Mouse (Mus musculus): ENCODE results near the gene Sdk1.

Gene Sdk1

DNA sequence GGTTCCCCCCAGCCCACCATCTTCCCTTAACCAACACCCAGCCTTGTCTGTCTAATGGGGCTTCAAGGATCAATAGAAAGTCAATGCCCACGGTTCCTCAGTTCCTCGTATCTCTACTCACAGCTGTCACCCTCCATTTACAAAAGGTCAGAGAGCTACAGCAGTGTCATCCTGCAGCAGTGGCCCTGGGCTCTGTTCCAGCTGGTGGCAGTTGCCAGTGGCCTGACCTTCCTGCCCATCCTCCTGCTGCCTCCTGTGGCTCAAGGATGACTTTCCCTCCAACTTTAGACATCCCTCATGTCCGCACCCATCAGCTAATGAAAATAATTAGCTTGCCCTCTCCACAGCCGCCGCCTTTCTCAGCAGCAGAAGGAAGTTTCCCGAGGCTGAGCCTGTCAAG lies 759.8 kb downstream of the Sdk1 start:
- in situ Hi-C loops (cut with MboI; ENCODE audit: low pct_unique_long_range_greater_than_20kb in 1 of 2, low sequenced_read_pairs in 2 of 2, unreplicated experiment in 1 of 2) = no loop called here

- in situ Hi-C loops (cut with MboI; ENCODE audit: low pct_unique_long_range_greater_than_20kb in 1 of 2, low sequenced_read_pairs in 2 of 2, unreplicated experiment in 1 of 2) = no loop called here
Observed at GRCm38 (mm10) chr5:142001973-142002372, 760.7 kb downstream of the Sdk1 start.

- in situ Hi-C loops (cut with MboI; ENCODE audit: low pct_unique_long_range_greater_than_20kb in 1 of 2, low sequenced_read_pairs in 2 of 2, unreplicated experiment in 1 of 2) = no loop called here
Observed at GRCm38 (mm10) chr5:142010189-142010588, 768.9 kb downstream of the Sdk1 start.

DNA sequence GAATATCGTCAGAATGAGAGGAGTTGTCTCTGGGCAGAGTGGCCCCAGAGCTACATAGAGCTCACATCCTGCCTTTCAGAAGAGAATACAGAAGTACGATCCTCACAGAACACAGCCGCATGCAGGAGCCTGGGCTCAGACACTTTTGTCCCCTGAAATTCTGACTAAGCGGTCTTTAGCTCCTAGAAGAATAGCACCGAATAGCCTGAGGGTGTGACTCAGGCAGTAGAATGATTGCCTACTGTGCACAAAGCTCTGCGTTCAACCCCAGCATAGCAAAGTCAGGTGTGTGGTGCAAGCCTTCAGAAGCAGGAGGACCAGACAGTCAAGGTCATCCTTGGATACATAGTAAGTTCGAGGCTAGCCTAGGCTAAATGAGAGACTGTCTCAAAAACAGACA lies 775.7 kb downstream of the Sdk1 start:
- in situ Hi-C loops (cut with MboI; ENCODE audit: low pct_unique_long_range_greater_than_20kb in 1 of 2, low sequenced_read_pairs in 2 of 2, unreplicated experiment in 1 of 2) = no loop called here

DNA sequence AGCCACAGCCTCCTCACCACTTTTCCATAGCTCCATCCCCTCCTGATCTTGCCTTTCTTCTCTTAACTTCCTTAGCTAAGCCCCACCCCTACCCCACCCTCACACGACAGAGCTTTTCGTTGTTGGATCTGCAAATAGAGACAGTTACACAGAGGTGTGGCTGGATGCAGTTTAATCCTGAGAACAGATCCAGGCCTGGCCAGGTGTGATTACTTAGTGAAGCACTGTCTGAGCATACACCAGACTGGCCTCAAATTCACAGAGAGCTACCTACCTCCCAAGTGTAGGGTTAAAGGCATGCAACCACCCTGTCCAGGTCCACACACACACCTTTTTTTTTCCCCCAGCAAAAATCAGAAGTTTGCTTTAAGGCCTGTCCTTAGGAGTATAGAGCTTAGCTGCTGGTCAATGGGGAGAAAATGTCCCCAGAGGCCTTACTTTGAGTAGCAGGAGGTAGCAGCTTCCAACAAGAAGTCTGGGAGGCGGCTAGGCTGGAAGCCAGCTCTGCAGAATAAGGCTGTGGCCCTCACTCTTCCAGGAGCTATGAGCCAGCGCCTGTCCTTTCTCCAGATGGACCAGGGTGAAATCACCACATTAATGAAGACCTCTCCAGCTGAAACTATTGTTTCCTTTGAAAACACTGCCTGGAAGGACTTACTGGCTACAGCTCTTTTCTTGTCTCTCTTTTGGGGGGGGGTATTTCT lies 781.7 kb downstream of the Sdk1 start:
- in situ Hi-C loops (cut with MboI; ENCODE audit: low pct_unique_long_range_greater_than_20kb in 1 of 2, low sequenced_read_pairs in 2 of 2, unreplicated experiment in 1 of 2) = no loop called here

DNA sequence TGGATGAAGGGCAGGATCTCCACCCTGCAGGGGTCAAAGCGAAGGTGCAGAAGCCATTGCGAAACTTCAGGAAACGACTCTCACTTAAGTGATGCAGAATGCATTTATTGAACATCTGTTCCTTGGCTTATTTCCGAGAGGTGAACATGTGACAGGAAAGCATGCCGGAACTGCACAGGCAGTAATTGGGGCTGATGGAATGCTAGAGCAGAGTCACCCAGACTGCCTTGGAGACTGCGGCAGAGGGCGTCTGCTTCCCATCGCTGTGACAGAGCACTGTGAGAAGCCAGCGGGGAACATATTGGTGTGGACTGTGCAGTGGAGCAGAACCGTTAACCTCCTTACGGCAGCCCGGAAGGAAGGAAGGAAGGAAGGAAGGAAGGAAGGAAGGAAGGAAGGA lies 783.2 kb downstream of the Sdk1 start:
- in situ Hi-C loops (cut with MboI; ENCODE audit: low pct_unique_long_range_greater_than_20kb in 1 of 2, low sequenced_read_pairs in 2 of 2, unreplicated experiment in 1 of 2) = no loop called here

- in situ Hi-C loops (cut with MboI; ENCODE audit: low pct_unique_long_range_greater_than_20kb in 1 of 2, low sequenced_read_pairs in 2 of 2, unreplicated experiment in 1 of 2) = no loop called here
Observed at GRCm38 (mm10) chr5:142036536-142036935, 795.2 kb downstream of the Sdk1 start.

DNA sequence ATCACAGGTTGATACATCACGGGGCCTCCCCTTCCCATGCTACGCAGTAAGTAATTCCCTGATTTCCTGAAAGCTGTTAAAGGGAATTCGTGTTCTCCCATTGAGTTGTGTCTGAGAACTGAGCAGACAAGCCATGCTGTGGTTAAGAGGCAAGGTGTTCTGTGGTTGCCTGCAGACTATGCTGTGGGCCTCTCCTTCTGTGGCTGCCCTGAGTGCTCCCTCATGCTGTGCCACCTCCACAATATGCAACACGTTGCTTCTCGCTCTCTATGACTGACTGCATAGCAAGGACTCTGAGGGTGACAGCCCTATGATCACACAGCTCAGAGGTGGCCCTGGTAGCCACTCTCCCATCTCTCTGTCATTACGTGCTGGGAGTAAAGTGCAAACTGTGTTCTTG lies 797.9 kb downstream of the Sdk1 start:
- in situ Hi-C loops (cut with MboI; ENCODE audit: low pct_unique_long_range_greater_than_20kb in 1 of 2, low sequenced_read_pairs in 2 of 2, unreplicated experiment in 1 of 2) = no loop called here

GRCm38 (mm10) chr5:142039891-142040530 lies 798.7 kb downstream of the Sdk1 start:
- in situ Hi-C loops (cut with MboI; ENCODE audit: low pct_unique_long_range_greater_than_20kb in 1 of 2, low sequenced_read_pairs in 2 of 2, unreplicated experiment in 1 of 2) = no loop called here

DNA sequence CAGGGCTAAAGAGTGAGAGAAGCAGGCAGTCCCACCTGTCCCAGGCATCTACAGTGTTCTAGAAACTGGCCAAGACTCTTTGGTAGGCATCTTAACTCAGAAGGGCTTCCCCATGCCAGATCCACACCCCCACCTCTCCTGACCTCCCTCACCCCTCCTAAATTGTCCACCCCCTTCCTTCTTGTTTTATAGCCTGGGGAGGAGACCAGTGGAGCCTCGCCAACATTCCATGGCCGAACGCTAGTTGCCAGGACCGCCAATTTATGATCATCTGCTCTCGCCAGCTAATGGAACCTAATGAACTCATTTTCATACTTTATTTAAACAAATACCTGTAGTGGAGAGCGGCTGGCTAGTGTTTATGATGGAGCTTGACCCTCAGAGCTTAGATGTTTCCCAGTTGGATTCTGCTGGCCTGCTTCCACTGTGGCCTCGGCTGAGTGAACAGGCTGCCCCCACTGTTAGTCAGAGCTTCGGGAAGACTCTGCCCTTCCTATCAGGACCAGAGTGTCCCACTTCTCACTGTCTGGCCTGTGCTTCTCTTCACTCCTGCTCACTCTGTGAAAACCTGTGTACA lies 800.0 kb downstream of the Sdk1 start:
- in situ Hi-C loops (cut with MboI; ENCODE audit: low pct_unique_long_range_greater_than_20kb in 1 of 2, low sequenced_read_pairs in 2 of 2, unreplicated experiment in 1 of 2) = no loop called here

DNA sequence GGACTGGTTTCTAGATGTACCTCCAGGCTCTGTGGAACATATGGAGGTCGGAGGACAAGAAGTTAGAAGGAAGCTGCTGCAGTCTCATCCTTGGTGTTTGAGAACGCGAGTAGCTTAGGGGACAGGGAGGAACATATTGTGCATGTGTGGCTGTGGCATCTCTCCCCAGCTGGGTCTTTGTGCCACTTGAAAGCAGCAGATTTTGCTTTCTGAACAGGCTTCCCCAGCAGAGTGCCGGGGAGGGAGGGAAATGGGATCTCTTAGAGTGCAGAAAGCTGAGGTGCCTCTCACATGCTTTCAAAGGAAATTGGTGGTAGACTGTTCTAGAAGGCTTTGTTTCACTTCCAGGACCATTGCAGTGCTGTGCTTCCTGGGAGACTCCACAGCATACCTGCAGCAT lies 820.5 kb downstream of the Sdk1 start:
- in situ Hi-C loops (cut with MboI; ENCODE audit: low pct_unique_long_range_greater_than_20kb in 1 of 2, low sequenced_read_pairs in 2 of 2, unreplicated experiment in 1 of 2) = no loop called here

- in situ Hi-C loops (cut with MboI; ENCODE audit: low pct_unique_long_range_greater_than_20kb in 1 of 2, low sequenced_read_pairs in 2 of 2, unreplicated experiment in 1 of 2) = no loop called here
Observed at GRCm38 (mm10) chr5:142071322-142071721, 830.0 kb downstream of the Sdk1 start.

GRCm38 (mm10) chr5:142073901-142074300 lies 832.6 kb downstream of the Sdk1 start:
- in situ Hi-C loops (cut with MboI; ENCODE audit: low pct_unique_long_range_greater_than_20kb in 1 of 2, low sequenced_read_pairs in 2 of 2, unreplicated experiment in 1 of 2) = no loop called here

GRCm38 (mm10) chr5:142074561-142075500 lies 833.5 kb downstream of the Sdk1 start:
- in situ Hi-C loops (cut with MboI; ENCODE audit: low pct_unique_long_range_greater_than_20kb in 1 of 2, low sequenced_read_pairs in 2 of 2, unreplicated experiment in 1 of 2) = no loop called here

- in situ Hi-C loops (cut with MboI; ENCODE audit: low pct_unique_long_range_greater_than_20kb in 1 of 2, low sequenced_read_pairs in 2 of 2, unreplicated experiment in 1 of 2) = loop anchor here in 1 of 2 experiments (5.0 kb wide), 1 partner anchor 237 kb away; no protein-coding TSS in a partner anchor
Observed at GRCm38 (mm10) chr5:142080661-142081060, 839.4 kb downstream of the Sdk1 start.

DNA sequence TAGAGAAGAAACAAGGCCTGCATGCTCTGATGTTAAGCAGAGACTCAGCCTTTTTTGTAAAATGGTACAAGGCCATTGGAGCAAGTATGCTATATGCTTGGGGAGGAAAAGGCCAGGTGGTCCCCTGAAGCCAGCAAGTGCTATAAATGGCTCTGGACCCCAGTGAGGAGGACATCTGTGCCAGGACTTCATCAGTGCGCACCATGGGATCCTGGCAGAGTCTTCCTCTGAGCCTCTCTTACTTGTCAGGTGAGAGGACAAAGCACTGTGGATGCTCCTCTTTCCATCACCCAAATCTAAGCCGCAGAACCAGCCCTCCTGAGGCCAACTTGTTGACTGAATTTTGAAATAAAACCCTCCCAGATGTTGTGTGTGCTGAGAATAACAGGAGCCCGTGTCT lies 839.8 kb downstream of the Sdk1 start:
- in situ Hi-C loops (cut with MboI; ENCODE audit: low pct_unique_long_range_greater_than_20kb in 1 of 2, low sequenced_read_pairs in 2 of 2, unreplicated experiment in 1 of 2) = loop anchor here in 1 of 2 experiments (5.0 kb wide), 1 partner anchor 236 kb away; no protein-coding TSS in a partner anchor

GRCm38 (mm10) chr5:142096377-142096841 lies 855.1 kb downstream of the Sdk1 start:
- in situ Hi-C loops (cut with MboI; ENCODE audit: low pct_unique_long_range_greater_than_20kb in 1 of 2, low sequenced_read_pairs in 2 of 2, unreplicated experiment in 1 of 2) = no loop called here

DNA sequence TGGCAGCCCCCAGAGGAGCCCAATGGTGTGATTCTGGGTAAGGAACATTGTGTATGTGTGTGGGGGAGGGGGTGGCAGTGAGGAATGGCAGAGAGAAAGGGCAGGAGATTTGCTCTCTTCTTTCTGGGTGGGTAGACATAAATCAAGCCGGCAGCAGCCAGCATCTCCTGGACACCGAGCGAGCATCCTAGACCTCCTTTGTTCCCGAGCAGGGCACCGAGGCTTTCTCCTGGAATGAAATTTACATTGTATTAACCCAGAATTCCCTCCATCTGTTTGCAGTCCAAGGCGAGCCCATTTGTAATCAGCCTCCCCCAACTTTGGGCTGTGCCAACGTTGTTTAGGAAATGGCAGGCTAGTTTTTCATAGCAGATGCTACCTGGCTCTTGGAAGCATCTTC lies 858.9 kb downstream of the Sdk1 start:
- in situ Hi-C loops (cut with MboI; ENCODE audit: low pct_unique_long_range_greater_than_20kb in 1 of 2, low sequenced_read_pairs in 2 of 2, unreplicated experiment in 1 of 2) = no loop called here

DNA sequence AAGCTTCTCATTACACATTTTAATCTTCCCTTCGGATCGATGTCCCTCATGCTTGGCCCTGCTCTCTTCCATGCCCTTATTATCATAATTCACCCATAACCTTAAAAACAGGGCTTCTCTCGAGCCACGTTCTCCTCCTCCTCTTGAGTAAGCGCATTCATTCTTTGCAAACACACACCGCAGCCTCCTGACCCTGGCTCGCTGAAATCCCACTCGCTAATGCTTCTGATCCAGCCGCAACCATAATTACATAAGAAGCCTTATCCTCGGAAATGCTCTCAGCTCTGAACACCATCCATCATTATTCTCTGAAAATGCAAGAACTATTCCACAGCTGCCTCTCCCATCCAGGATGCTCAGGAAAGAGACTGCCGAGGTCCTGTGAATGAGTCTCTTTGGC lies 866.1 kb downstream of the Sdk1 start:
- in situ Hi-C loops (cut with MboI; ENCODE audit: low pct_unique_long_range_greater_than_20kb in 1 of 2, low sequenced_read_pairs in 2 of 2, unreplicated experiment in 1 of 2) = no loop called here
